Mouse (Mus musculus) retina, embryonic 14.5 days (tissue): ENCODE measurements around the gene Hamp2.

Source experiments
- DNase-seq: peaks from one replicate; pipeline ENCODE4 v3.0.0-alpha.2; 2015; ENCODE audit warnings: low spot score

Hamp2 gene

GRCm38 (mm10) chr7:30891746-30892145, 32.7 kb downstream of the Hamp2 start:
- no peak for DNase-seq

DNA sequence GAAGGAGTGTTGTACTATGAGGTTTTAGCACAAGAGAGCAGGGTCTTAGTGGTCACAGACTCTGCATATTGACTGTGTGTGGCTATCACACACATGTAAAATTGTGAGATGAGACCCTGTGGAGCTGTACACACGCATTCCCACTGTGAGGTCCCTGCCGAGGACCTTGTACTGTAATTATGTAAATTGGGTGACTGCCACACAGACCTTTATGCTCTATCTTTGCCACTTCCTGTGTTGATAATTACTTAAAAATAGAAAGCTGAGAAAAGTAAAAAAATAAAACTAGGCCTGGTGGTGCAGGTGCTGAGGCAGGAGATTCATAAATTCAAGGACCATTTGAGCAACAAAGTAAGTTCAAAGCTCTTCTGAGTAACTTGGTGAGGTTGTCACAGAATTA, 33.8 kb downstream of the Hamp2 start:
- DNase-seq: no peak

- no peak for DNase-seq
Observed at GRCm38 (mm10) chr7:30888786-30889185, 35.7 kb downstream of the Hamp2 start.

- no peak for DNase-seq
Observed at GRCm38 (mm10) chr7:30887568-30888188, 36.8 kb downstream of the Hamp2 start.

- no peak for DNase-seq
Observed at GRCm38 (mm10) chr7:30886852-30887251, 37.6 kb downstream of the Hamp2 start.

- DNase-seq: no peak
Observed at GRCm38 (mm10) chr7:30884047-30884446, 40.4 kb downstream of the Hamp2 start.

DNA sequence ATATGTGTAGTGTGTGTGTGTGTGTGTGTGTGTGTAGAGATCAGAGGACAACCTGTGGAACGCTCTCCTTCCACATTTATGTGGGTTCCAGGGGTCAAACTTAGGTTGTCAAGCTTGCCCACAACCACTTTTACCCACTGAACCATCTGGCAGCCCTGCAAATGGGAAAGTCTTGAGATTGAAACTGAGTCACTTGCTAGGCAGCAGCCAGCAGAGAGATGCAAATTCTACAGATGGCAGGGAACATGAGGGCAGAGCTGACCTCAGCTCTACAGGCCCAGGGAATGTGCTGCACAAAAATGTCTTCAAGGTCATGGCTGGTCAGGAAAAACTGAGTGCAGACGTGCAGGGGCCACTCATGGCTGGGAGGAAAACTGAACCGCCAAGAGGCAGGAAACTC, 43.1 kb downstream of the Hamp2 start:
- no peak for DNase-seq

DNA sequence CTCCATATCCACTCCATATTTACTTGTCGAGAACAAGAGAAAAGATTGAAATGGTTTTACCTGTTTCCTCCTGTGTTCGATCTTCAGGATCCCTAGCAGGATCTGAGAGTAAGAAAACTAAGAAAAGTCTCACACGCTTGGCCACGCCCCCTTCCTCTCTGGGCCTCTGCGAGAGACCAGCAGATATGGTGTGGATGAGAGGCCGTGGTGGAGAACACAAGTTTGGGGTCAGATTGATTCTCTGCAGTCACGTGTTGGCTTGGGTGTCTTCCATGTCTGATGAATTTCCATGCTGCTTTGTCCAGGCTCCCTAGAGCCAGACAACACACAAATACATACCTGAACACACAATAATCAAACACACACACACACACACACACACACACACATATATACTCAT, 44.3 kb downstream of the Hamp2 start, which contains the start of gene Cd22:
Gene Cd22, minus strand, starts transcription at position 167 of the 400 bp plus-strand sequence.
- DNase-seq: no peak

DNA sequence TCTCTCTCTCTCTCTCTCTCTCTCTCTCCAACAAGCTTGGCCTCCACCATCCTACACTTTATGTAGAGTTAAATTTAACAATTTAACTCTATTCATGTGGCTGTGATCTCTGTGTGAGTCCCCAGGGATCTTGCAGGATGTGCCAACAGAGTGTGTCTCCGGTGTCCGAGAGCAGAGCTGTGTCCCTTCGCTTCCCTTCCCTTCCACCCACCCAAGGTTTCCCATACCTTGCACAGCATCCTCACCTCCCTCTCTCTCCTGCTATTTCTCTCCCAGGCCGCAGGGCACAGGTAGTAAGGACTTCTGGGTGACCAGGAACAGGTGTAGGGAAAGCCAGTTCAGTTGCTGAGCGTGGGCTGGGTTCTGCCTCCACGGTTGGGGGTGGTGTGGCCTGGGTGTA, 45.5 kb downstream of the Hamp2 start:
- no peak for DNase-seq

GRCm38 (mm10) chr7:30873083-30873482, 51.4 kb downstream of the Hamp2 start:
- DNase-seq: peak; percentile 83
